Mouse (Mus musculus) bone marrow macrophage, adult 2 months (primary cell): ENCODE data around the gene Il16. TPM values are rescaled to one million over a fixed set of nuclear protein-coding genes. Genes with fewer than 3 reads are reported as not detected.

ENCODE experiments used
- H3K27ac ChIP-seq: 2 replicates; pipeline ENCODE4 v1.5.1; 2012; ENCODE audit warnings: low read depth, low read length; ENCODE audit not compliant: insufficient read depth
- H3K4me1 ChIP-seq: 2 replicates; pipeline ENCODE4 v1.6.1; 2012; ENCODE audit warnings: low read length; ENCODE audit not compliant: control insufficient read depth, insufficient read depth
- H3K4me3 ChIP-seq: 2 replicates; pipeline ENCODE4 v1.5.1; 2012; ENCODE audit warnings: mild to moderate bottlenecking, low read length, moderate library complexity; ENCODE audit not compliant: insufficient read depth
- CTCF ChIP-seq: IDR thresholded peaks from 2 replicates; pipeline ENCODE4 v1.5.1; 2012; ENCODE audit warnings: low read depth, mild to moderate bottlenecking, low read length, moderate library complexity
- POLR2A ChIP-seq: IDR thresholded peaks from 2 replicates; pipeline ENCODE4 v1.6.1; 2012; ENCODE audit warnings: mild to moderate bottlenecking, low read depth, low read length, borderline replicate concordance
- polyA plus RNA-seq: library from polyadenylated mRNA; stranded (reverse); fragments of >200 nt; gene quantifications from 2 replicates; pipeline ENCODE4 v1.2.4, GENCODE M21; 2012; ENCODE audit not compliant: missing spikeins, insufficient read depth, insufficient read length

The Il16 gene
- polyA plus RNA-seq, 1 experiment: 48.7 TPM

DNA sequence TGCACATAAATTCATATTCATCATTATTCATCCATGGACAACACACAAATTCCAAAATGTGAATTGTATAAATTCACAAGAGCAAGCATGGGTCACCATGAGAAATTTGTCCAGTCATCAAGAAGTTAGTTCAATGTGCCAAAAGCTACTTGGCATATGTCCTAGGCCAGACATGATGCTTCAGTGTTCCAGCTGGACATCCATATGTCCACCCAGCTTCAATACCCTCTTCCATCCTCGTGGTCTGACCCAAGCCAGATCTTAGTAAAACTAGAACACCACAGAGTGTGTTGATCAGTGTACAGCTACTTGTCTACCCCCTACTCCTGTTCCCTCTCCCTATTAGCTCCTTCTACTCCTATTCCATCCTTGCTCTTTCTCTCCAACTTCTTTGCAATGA lies 5.5 kb upstream of the Il16 start:
- no peak for TF ChIP-seq POLR2A
- TF ChIP-seq CTCF: no peak
- Histone ChIP-seq H3K4me3 (no peak overlapping the region), H3K27ac (no peak overlapping the region), H3K4me1 (no peaks in the 10 kb centered on the region)

DNA sequence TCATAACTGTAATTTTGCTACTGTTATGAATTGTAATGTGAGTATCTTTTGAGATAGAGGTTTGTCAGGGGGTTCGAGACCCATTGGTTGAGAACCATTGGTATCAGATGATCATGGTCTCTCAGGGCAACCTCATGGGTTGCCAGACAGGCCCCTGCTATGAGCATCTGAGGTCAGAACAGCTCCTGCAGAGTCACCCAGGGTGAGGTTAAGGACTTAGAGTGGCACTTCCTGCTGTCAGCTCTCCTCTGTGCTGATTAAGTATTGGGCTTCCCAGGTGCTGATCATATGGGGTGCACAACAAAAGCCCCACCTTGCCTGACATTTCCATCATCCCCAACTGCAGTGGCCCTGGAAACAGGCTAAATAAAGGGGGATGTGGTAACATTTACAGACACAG lies 2.9 kb upstream of the Il16 start:
- no peak overlapping the region for H3K4me3 ChIP-seq
- TF ChIP-seq CTCF (no peak), POLR2A (no peak)
- H3K27ac ChIP-seq: no peak overlapping the region
- no peaks in the 10 kb centered on the region for H3K4me1 ChIP-seq

DNA sequence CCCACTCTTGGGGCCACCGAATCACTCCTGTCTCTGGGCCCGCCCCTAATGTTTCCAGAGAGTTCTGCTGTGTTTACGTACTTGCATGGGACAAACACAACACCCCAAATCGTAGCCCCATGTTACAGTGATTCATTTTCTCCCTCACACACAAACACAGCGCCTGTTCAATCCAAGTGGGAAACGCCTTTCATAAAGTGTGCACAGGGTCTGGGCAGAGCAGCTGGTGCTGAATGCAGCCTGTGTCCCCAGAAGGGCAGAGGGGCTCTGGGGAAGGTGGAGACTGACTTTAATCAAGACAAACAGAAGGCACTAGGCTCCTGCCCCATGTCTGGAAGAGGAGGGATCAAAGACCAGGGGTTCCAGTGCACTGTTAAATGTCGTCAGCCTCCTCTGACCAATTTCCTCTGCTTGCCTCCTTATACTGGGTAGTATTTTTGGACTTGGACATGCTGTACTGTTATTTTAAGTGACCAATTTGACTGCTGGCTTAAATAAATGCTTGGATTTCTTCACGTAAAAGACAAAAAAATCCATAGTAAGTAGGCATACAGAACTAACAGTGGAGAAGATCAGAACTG lies 671 bp upstream of the Il16 start:
- TF ChIP-seq CTCF (no peak), POLR2A (no peak)
- H3K4me1 ChIP-seq: peaks cover 4% of the 10 kb centered on the region
- no peak overlapping the region for H3K27ac ChIP-seq
- no peak overlapping the region for H3K4me3 ChIP-seq

DNA sequence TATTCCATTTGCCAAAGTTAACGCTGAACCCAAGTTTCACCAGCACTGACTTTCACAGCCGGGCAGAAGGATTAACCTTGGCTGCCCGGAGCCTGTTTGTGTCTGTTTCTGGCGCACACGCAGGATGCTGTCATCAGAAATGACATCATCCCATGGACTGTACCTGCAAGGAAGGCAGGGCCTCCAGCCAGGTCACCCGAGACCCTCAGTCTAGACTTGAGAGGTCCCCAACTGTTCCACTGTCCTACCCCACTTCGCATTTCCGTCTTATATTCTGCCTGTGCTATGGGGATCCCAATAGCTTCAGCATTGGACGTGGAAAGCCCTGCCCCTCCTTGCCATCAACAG lies 487 bp downstream of the Il16 start:
- H3K27ac ChIP-seq: no peak overlapping the region
- no peak overlapping the region for H3K4me3 ChIP-seq
- no peak for TF ChIP-seq CTCF
- no peak for TF ChIP-seq POLR2A
- H3K4me1 ChIP-seq: peaks cover 4% of the 10 kb centered on the region

DNA sequence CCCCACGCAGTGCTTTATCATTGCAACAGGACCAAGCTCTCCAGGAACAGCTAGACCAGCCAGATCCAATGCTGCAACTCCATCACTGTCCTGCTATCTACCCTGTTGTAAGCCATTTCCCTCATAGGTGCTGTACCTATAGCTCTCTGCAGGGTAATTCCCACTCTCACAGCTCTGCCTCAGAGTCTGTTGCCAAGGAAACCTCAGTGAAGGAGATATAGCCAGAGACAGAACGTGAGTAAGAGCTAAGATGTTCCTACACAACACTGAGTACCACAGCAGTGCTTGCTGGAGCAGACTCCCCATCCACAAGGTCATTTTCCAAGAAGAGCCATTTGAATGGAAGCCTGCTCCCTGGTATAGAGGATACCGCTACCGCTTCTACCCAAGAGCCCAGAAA lies 1.3 kb downstream of the Il16 start:
- TF ChIP-seq CTCF (no peak), POLR2A (no peak)
- no peak overlapping the region for H3K4me3 ChIP-seq
- peaks cover 7% of the 10 kb centered on the region for H3K4me1 ChIP-seq
- H3K27ac ChIP-seq: no peak overlapping the region

DNA sequence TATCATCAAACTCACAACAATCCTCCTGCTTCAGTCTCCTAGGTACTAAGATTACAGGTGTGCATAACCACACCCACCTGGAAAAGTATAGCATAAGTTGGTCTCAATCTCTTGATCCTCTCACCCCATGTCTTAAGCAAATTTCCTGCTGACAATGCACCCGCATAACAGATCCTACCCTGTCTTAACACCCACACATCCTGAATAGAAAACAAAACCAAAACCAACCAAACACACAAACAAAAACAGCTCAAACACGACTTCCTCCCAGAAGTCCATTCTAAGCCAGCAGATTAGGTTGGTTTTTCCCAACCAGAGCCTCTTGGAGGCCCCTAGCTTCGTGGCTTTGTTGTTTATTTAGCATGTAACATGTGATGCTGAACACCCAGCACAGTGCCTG lies 2.8 kb downstream of the Il16 start:
- H3K4me3 ChIP-seq: no peak overlapping the region
- H3K27ac ChIP-seq: no peak overlapping the region
- peaks cover 7% of the 10 kb centered on the region for H3K4me1 ChIP-seq
- no peak for TF ChIP-seq CTCF
- TF ChIP-seq POLR2A: no peak

DNA sequence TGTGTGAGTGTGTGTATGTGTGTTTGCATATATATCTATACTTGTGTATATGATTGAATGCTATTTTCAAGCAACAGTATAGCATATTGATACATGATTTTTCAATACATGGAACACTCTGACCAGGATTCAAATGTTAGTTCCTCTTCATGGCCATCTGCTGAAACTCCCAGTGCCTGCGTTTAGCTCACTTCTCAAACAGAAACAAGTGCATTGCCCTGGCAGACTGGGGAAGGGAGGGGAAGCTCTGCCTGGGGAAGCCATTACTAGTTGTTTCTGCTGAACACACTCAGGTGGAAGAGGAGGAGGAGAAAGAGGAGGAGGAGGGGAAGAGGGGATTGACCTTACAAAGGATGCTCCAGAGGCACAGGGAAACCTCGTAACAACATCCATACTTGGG lies 3.5 kb downstream of the Il16 start:
- no peak for TF ChIP-seq CTCF
- TF ChIP-seq POLR2A: no peak

DNA sequence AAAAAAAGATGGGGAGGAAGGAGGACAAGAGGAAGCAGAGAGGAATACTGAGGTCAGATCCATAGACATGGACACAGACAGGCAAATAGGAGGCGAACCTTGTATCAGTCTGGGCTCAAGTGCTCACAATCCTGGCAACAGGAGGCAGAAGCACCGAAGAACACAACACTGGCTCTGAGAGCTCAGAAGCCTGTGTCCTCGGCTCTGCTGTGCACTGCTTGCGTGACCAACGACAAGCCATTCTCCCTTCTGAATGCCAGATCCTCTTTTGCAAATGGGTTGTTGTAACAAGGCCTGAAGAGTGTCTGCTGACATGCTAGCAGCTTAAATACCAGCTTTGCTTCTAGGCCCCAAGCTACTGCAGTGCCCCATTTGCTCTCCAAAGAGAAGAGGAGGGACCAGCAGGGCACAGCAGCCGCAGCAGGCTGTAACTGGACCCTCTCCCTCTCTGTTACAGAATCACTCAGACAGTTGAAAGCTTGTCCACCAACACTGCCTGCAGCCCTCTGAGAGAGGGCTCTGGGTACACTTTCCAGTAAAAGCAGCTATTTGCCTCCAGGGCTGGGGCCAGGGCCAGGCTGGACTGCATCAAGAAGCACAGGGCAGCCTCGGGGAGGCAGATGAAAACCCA lies 5.7 kb downstream of the Il16 start:
- Histone ChIP-seq H3K4me3 (no peak overlapping the region), H3K27ac (no peak overlapping the region), H3K4me1 (peaks cover 7% of the 10 kb centered on the region)
- TF ChIP-seq POLR2A: no peak
- TF ChIP-seq CTCF: no peak

More for the DNA sequence above, 3.5 kb downstream of the Il16 start:
- no peak overlapping the region for H3K27ac ChIP-seq
- H3K4me1 ChIP-seq: peaks cover 7% of the 10 kb centered on the region
- no peak overlapping the region for H3K4me3 ChIP-seq

DNA sequence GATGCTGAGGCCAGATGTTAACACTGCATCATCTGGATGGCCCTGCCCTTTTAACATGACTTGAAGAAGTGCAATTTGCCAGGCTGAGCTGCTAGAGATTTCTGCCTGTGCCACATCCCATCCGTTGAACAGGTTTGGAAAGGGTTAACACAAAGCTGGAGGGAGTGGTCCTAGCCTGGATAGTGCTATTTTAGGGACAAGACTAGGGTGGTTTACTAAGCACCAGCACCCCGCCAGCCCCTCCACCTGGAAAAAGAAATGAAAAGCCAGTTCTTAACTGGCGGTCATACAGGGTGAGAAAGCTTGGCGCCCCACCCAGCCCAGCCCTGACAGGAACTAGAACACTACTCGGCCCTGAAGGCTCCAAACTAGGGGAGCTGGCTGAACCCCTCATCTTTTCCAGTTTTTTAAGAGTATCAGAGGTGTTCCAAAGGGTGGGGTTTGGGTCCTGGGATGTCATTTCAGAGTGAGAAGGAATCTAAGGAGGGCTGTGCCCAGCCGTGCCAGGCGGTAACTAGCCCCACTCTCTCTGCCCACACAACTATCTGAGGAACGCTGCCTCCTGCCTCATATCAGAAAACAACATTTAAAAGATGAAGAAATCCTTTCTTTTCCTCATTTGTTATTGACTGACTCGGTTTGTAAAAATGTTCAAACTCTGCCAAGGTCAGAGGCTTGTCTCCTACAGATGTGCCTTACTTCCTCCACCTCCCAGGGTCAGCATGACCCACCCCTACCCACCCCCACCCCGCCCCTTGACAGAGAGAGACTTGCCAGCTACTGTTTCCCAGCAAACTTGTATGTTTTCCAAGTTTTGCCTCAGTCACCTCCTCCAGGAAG lies 6.7 kb downstream of the Il16 start:
- Histone ChIP-seq H3K4me3 (no peak overlapping the region), H3K27ac (no peak overlapping the region), H3K4me1 (peaks cover 7% of the 10 kb centered on the region)
- TF ChIP-seq CTCF: no peak
- no peak for TF ChIP-seq POLR2A

DNA sequence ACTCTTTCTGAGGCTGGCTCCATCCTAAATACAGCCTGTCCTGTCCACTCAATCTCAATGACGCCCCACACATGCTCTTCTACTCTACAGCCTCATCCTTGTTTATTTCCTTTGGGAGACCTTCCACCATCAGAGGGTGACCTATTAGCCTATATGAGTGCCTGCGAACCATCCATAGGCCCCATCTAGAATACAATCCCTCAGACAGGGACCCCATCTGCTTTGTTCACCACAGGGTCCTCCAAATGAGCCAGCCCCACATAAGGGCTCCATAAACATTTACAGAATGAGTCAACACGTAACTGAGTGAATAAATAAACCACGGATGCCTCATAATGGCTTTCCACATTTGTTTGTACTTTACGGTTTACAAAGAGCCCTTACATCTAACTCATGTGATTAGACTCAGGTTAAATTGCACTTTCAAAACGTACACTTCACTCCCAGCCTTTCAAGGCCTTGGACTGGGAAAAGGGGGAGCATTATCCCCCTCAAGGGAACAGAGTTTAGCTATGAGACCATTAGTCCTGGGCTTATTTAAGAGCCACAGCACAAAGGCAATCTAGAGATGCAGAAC lies 7.5 kb downstream of the Il16 start:
- Histone ChIP-seq H3K27ac (no peak overlapping the region), H3K4me1 (peaks cover 7% of the 10 kb centered on the region), H3K4me3 (no peak overlapping the region)
- TF ChIP-seq CTCF: no peak
- TF ChIP-seq POLR2A: no peak
